Comparison of ENCODE assay signal across 8 mouse cellular contexts in genomic region chr8:126806181-126806560, GRCm38 (mm10).
A peak's percentile ranks its signal among the peaks of the same experiment; 100 is the strongest.
DNase-seq lines count a peak whose midpoint lies in the region; ATAC-seq and TF ChIP-seq lines count a peak whose summit lies in the region.

No protein-coding gene starts in this region.

- 81% methylated on average over 3 of the region's 3 CpGs for WGBS in forebrain, embryonic 10.5 days
- 84% methylated on average over 3 of the region's 3 CpGs for WGBS in forebrain, embryonic 13.5 days
- WGBS in lung, adult 2 months: 43% methylated on average over 3 of the region's 3 CpGs
- WGBS in hindbrain, embryonic 12.5 days: 68% methylated on average over 3 of the region's 3 CpGs
- WGBS in liver, embryonic 13.5 days (ENCODE audit: insufficient replicate concordance): 45% methylated on average over 3 of the region's 3 CpGs

- DNase-seq in forebrain, embryonic 10.5 days (ENCODE audit: extremely low spot score, low spot score): no peak
- DNase-seq in lung, adult 2 months: no peak
- no peak for DNase-seq in lung, adult 18-20 months
- no peak for DNase-seq in liver, embryonic 13.5 days
- no peak for DNase-seq in urinary bladder, postnatal 10 days (ENCODE audit: low spot score)
- DNase-seq in gastrocnemius, postnatal 14 days: no peak

- intact Hi-C loops in gastrocnemius, postnatal 14 days (cut with DNase I; ENCODE audit: low total_unique reads): no loop called here

- peaks cover 4% of the 10 kb centered on the region; the same call in 1 of the 2 replicates for H3K27me3 ChIP-seq in forebrain, embryonic 10.5 days (ENCODE audit: poor library complexity, severe bottlenecking)
- H3K27me3 ChIP-seq in forebrain, embryonic 13.5 days: no peaks in the 10 kb centered on the region
- H3K27me3 ChIP-seq in hindbrain, embryonic 12.5 days: no peaks in the 10 kb centered on the region
- 0 out of 2 replicates have a peak, but pooled peaks cover 5% of the 10 kb centered on the region for H3K27me3 ChIP-seq in liver, embryonic 13.5 days

- ATAC-seq in forebrain, embryonic 13.5 days: no peak
- no peak for ATAC-seq in hindbrain, embryonic 12.5 days (ENCODE audit: low FRiP score)
- ATAC-seq in liver, embryonic 13.5 days (ENCODE audit: low read depth): 0 out of 2 replicates have a peak, but pooled peaks have one; percentile 14

- H3K4me3 ChIP-seq in forebrain, embryonic 10.5 days: no peak overlapping the region
- no peak overlapping the region for H3K4me3 ChIP-seq in forebrain, embryonic 13.5 days
- no peak overlapping the region for H3K4me3 ChIP-seq in lung, adult 2 months (replicated peaks; ENCODE audit: extremely low read depth, low read depth, low read length)
- H3K4me3 ChIP-seq in hindbrain, embryonic 12.5 days: no peak overlapping the region
- no peak overlapping the region for H3K4me3 ChIP-seq in liver, embryonic 13.5 days (replicated peaks)

- H3K9me3 ChIP-seq in forebrain, embryonic 10.5 days: no peaks in the 10 kb centered on the region
- no peaks in the 10 kb centered on the region for H3K9me3 ChIP-seq in forebrain, embryonic 13.5 days (replicated peaks)
- no peaks in the 10 kb centered on the region for H3K9me3 ChIP-seq in hindbrain, embryonic 12.5 days (replicated peaks)
- H3K9me3 ChIP-seq in liver, embryonic 13.5 days (replicated peaks): no peaks in the 10 kb centered on the region

- TF ChIP-seq POLR2A in lung, adult 2 months (IDR thresholded peaks at IDR 0.05; ENCODE audit: borderline replicate concordance, extremely low read depth, low read depth, low read length): peak; percentile 24; the same call in 1 of the 2 replicates

- H3K4me1 ChIP-seq in forebrain, embryonic 10.5 days: peaks cover 12% of the 10 kb centered on the region
- H3K4me1 ChIP-seq in forebrain, embryonic 13.5 days: 0 out of 2 replicates have a peak, but pooled peaks cover 6% of the 10 kb centered on the region
- H3K4me1 ChIP-seq in lung, adult 2 months (ENCODE audit: control insufficient read depth, insufficient read depth, low read length): peaks cover 28% of the 10 kb centered on the region
- peaks cover 4% of the 10 kb centered on the region; the same call in 1 of the 2 replicates for H3K4me1 ChIP-seq in hindbrain, embryonic 12.5 days
- H3K4me1 ChIP-seq in liver, embryonic 13.5 days (replicated peaks): peaks cover 49% of the 10 kb centered on the region

- H3K27ac ChIP-seq in forebrain, embryonic 10.5 days: peak overlapping the region; percentile 80; the same call in 1 of the 2 replicates
- H3K27ac ChIP-seq in forebrain, embryonic 13.5 days: no peak overlapping the region; the same call in 1 of the 2 replicates
- peak overlapping the region; percentile 40 for H3K27ac ChIP-seq in hindbrain, embryonic 12.5 days
- peak overlapping the region; percentile 68 for H3K27ac ChIP-seq in liver, embryonic 13.5 days

- TF ChIP-seq CTCF in lung, adult 2 months (IDR thresholded peaks at IDR 0.05; ENCODE audit: insufficient read depth, low read length): no peak

- H3K4me2 ChIP-seq in forebrain, embryonic 13.5 days: no peak overlapping the region
- no peak overlapping the region for H3K4me2 ChIP-seq in hindbrain, embryonic 12.5 days (replicated peaks)
- H3K4me2 ChIP-seq in liver, embryonic 13.5 days: no peak overlapping the region

- no peaks in the 10 kb centered on the region for H3K36me3 ChIP-seq in forebrain, embryonic 10.5 days (replicated peaks)
- no peaks in the 10 kb centered on the region for H3K36me3 ChIP-seq in forebrain, embryonic 13.5 days (ENCODE audit: poor library complexity, severe bottlenecking)
- H3K36me3 ChIP-seq in hindbrain, embryonic 12.5 days: no peaks in the 10 kb centered on the region
- no peaks in the 10 kb centered on the region for H3K36me3 ChIP-seq in liver, embryonic 13.5 days

- H3K9ac ChIP-seq in forebrain, embryonic 13.5 days: no peak overlapping the region
- H3K9ac ChIP-seq in hindbrain, embryonic 12.5 days: no peak overlapping the region
- no peak overlapping the region for H3K9ac ChIP-seq in liver, embryonic 13.5 days
